Mouse (Mus musculus) thymus, postnatal 14 days (tissue): ENCODE results near the gene Fndc4.

Experiments used
- DNase-seq: peaks from one replicate; pipeline ENCODE4 v3.0.0; 2021

The Fndc4 gene

DNA sequence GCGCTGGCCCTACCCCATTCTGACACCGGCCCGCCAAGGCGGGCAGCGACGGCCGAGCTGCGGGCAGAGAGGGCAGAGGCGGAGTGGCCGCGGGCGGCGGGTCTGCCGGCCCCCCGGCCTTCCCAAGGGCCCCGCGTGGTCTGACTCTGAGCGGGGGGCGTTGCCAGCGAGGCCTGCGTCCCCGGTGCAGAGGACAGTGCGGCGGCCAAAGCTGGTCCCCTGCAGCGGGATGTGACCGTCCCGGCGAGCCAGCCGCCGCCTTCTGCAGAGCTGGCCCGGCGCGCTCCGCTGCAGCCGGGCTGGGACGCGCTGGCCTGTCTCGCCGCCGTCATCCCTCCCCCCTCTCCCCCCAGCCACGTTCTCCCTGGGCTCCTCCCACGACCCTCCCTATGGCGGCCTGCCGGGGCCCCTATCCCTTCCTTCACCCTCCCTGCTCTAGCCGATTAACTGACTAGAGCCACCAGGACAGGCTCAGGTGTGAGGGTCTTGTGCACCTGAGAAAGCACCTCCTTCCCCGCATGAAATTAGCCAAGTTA is at the start of gene Fndc4:
TSS of gene Fndc4 (minus strand) at position 475 of the 536 bp plus-strand sequence.
- no peak for DNase-seq

DNA sequence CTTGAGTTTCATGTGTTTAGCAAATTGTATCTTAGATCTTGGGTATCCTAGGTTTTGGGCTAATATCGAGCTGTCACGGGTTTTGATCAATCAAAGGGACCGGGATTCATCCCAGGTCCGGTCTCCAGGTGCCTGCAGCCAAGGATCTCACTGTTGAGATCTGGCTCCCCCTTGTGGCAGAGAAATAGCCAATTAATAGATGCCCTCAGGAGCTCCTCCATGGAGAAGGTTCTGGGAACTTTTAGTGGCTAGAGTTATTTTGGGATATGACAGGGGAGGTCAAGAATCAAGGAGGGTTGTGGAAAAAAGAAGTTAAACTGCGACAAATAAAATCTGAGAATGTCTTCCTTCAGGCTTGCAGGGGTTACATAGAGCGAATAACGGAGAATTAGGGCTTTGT is 32.4 kb upstream of the Fndc4 start:
- peak; percentile 61 for DNase-seq

DNA sequence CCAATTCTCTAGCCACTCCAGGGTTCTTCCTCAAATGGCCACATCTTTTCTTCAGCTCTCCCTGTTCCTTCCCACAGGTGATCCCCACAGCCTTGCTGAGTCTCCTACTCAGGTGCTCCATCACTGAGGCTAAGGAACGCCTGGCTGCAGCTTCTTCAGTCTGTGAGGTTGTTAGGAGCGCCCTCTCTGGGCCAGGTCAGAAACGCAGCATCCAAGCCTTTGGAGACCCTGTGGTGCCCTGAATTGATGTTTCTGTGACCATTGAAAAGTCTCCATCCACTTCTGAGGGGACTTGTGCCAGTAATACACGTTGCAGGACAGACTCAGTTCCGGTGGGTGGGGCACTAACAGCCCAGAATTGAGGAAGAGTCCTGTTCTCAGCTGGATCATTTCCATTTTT is 31.0 kb upstream of the Fndc4 start:
- peak; percentile 30 for DNase-seq

DNA sequence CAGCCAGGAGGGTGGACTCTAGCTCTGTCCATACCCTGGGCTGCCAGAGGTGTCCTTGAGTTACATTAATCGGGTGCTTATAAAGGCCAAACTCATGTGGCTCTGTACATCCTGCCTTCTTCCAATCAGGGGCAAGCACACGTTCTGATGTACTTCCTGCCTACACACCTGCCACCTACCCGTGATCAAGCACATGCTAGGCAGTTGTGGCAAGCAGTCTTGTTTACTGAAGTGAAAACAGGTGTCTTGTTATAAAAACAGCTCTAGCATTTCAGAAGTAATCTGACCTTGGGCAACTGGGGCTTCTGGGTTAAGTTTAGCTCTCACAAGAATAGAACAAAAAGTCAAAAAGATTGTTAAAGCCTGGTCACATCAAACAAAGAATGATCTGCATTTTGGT is 28.2 kb upstream of the Fndc4 start:
- DNase-seq = no peak

DNA sequence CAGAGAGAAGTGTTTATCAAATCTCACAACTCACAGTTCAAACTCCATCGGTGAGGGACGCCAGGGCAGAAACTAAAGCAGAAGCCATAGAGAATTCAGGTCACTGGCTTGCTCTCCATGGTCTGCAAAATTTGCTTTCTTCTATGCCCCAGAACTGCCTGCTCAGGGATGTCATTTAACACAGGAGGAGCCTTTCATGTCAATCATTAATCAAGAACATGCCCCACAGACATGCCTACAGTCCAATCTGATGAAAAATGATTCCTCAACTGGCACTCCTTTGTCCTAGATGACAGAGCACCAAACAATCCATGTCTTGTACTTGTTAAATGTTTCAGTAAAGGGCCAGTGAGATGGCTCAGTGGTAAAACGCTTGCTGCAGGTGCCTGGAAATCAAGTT is 26.9 kb upstream of the Fndc4 start:
- DNase-seq = no peak

DNA sequence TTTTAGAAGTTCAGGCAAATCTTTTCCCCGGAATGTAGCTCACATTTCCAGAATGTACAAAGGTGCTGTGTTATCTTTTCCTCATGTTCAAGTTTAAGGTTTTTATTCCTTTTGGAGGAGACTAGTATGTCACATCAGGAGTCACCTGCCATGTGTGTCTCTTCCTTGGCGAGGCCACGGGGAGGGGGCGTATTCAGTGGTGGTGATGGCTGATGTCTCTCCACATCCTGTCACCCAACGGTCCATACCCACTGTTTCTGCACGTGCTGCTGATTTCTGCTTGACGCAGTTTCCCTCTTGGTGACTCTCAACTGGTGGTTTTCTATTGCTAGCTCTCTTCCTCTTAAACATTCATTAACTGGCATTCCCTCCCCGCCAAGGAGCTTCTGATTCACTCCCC is 16.9 kb upstream of the Fndc4 start:
- DNase-seq = peak; percentile 57

DNA sequence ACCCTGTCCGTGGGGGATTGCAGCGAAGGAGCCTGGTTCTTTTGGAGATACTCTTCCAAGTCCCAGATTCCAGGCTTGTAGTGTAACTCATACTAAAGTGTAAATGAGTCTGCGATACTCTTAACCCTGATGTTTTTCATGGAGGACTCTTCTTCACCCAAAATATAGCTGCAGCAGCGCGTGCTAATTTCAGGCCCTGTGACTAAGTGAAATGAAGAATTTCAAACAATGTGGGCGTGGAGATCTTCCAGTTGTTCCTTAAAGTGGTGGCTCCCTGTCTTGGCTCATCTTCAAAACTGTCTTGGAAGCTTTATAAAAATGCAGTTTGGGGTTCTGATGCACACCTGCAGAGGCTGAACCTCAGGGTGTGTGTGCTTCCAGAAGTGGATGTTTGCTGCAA is 7.2 kb upstream of the Fndc4 start:
- DNase-seq = no peak

DNA sequence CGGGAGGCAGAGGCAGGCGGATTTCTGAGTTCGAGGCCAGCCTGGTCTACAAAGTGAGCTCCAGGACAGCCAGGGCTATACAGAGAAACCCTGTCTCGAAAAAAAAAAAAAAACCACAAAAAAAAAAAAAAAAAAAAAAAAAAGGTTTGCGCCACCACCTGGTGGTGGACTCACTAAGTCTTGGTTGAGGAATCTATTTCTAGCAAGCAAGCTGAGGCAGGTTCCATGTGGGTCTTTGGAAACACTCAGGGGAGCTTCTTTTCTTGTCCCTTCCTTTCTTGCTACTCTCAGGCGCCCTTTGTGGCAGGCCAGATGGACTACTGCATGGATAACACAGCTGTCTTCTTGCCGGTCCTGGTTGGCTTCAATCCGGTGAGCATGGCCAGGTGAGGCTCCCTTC is 6.0 kb upstream of the Fndc4 start:
- DNase-seq = no peak

DNA sequence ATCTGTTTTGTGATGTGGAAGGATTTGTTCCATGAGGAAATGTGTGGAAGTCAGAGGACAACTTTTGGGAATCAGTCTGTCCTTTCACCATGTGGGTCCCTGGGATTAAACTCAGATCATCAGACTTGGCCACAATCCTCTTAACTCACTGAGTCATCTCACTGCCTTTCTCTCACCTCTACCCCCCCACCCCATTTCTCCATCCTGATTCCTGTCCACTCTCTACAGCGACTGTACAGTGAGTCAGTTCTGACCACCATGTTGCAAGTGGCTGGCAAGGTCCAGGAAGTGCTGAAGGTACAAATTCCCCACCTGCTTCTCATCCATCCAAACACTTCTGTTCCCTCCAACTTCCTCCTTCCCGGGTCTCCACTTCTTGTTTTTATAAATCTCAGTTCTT is 2.6 kb upstream of the Fndc4 start:
- no peak for DNase-seq

DNA sequence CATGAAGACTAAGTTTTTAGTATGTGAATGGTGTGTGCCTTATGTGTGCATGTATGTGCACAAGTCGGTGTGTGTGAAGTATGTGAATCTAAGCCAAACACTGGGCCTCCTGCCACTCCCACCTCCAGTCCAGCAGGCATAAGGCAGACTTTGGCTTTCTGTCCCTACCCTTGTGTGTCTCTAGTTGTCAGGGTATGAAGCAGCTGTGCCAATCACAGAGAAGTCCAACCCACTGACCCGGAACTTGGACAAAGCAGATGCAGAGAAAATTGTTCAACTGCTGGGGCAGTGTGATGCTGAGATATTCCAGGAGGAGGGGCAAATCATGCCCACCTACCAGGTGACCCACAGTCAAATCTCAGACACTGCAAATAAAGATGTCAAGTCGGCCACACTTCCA is 2.1 kb upstream of the Fndc4 start:
- no peak for DNase-seq

DNA sequence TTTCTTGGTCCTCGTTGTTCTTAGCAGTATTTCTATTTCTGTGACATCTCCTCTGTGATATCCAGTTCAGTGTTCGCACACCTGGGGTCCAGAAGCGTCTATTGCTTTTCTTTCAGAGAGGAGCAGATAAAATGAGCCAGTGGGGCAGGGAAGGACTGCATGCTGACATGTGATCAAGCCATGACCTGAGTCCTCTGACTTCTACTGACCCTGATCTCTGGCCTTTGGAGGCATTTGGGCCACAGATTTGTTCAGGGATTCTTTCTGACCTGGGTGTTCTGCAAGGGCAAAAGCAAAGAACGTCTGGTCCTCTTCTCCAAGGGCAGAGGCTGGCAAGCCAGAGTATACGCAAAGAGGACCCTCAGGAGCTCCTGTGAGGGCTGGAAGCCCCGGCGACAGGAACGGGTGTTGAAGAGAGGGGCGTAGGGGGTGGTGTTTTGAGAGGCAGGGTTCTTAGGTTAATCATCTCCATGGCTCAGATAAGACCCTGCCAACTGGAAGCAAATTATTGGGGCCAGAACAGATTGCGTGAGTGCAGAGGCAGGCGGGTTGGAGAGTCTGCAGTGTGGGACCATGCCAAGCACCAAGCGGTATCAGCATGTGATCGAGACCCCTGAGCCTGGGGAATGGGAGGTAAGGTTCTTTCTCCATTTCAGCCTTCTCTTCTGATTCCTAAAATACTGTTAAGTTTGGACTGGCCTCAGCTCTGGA is 1.3 kb upstream of the Fndc4 start, which contains the start of gene Gckr:
TSS of gene Gckr (plus strand) at position 397 of the 711 bp plus-strand sequence.
- DNase-seq = no peak

DNA sequence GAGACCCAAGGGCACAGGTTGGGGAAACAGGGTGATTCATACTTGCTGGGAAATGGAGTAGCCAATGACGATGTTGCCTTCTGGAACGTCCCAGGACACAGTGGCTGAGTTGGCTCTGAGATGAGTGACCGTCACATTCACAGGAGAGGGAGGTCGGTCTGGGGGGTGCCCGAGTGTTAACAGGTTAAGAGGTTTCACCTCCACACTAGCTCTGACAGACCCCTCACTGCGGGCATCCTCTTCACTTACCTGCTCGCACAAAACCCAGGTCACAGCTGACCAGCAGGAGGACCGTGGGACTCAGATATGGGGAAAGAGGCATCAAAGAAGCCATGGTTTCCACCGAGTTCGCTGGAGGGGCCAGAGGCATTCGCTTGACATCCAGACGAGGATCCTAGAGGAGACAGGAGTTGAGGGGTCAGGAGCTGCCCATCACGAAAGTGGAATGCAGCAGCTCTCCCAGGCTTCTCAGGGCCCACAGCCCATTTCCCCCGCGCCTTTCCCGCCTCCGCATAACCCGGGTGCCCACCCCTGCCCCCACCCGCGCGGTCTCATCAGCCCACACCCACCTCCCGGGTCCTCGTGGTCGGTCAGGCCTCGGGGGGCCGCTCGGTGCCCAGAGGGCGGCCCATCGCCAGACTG is 795 bp downstream of the Fndc4 start:
- no peak for DNase-seq

DNA sequence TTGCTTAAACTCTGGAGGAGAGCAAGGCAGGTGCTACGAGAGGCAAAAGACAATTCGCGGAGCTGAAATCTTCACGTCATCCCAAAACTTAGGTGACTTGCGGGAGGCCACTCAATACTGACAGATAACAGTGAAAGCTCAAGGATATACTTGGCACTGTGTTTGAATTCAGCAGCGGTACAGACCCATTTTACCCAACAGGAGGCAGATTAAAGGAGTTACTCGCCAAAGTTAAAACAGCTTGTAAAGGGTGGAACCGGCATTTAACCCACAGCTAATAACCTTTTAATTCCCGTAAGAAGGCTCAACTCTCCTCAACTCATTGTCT is 4.6 kb downstream of the Fndc4 start:
- DNase-seq = no peak

DNA sequence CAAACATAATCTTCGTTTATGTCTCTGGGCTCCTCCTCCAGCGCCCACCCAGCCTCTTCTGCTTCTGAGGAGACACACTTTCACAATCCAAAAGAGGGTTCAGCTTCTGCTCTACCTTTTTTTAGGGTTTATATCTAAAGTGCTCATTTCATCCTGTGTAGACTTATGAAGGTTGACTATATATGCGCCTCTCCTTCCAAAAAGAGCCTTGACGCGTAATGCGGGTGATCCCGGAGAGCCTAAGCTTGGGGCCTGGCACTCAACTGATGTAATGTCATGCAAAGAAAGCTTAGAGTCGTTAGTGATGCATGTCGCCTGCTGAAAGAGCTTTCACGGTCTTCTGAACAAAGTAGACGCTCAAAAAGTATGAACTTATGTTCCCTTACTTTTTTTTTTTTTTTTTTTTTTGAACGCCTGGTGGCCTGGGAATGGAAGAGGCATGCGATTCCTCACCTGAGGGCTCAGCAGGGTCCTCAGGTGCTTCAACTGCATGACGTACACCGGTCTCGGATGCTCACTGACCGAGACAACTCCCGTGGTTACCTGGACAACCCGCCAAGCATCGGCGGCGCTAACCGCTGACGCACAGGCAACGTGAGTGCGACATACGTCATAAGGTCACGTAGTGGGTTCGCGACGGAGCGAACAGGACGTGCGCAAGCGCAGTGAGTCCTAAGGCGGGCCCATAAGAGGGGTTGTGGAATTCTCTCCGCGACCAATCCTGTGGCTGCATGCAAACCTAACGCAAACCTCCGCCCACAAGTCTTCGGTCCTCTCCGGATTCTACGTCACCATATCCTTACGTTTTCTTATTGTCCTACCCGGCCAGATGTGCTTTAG is 5.1 kb downstream of the Fndc4 start, which contains the start of gene Ift172:
TSS of gene Ift172 (minus strand) at position 596 of the 840 bp plus-strand sequence.
- peak; percentile 96 for DNase-seq

DNA sequence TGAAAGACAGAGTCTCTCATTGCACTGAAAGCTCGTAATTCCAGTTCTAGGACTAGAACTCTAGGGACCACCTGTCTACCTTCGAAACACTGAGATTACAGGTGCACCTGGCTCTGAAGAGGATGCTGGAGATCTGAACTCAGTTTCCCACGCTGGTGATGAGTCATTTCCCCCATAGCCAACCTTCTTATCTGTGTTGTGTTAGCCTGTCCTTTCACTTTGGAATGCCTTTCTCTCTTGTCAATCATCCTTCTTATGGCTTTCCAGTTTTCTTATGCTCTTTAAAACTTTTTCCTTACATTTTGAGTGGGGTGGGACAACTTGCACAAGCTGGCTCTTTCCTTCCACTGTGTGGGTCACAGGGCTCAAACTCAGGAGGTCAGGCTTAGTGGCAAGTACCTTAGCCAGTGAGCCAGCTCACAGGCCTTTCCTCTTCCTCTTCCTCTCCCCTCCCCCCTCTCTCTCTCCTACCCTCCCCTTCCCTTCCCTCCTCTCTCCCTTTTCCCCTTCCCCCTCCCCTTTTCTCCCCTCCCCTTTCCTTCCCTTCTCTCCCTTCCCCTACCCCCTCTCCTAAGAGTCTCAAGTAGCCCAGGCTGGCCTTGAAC is 6.2 kb downstream of the Fndc4 start:
- DNase-seq = no peak

DNA sequence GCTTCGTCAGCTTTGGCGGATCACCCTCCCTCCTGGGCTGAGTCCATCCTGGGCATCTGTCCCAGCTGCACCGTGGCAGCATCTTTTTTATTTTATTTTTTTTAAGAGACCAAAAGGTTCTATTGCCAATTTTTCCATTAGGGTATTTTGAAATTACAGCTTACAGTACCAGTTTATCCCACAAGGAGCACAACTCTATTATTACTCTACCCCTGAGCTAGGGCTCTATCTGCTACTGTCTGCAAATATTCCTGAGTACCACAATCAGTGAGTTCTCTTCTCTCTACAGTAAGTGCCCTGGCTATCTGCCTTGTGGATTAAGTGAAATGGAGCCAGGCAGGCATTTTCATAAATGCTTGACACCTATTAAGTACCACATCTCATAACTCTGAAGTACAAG is 7.2 kb downstream of the Fndc4 start:
- DNase-seq = no peak

DNA sequence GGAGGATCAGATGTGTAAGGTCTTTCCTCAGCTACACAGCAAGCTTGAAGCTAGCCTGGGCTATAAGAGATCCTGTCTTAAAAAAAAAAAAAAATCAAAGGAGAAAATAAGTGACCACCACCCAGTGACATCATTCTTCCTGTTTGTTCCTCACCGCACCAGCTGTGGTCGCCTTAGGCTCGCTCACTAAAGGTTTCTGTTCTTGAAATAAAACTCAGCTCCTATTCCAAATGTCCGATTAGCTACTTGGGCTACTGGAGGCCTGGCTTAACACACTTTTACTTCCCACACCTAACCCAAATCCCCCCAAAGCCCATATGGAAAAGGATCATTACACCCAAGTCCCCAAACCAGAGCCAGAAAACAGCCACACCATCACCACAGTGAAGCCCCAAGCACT is 7.7 kb downstream of the Fndc4 start:
- DNase-seq = no peak

DNA sequence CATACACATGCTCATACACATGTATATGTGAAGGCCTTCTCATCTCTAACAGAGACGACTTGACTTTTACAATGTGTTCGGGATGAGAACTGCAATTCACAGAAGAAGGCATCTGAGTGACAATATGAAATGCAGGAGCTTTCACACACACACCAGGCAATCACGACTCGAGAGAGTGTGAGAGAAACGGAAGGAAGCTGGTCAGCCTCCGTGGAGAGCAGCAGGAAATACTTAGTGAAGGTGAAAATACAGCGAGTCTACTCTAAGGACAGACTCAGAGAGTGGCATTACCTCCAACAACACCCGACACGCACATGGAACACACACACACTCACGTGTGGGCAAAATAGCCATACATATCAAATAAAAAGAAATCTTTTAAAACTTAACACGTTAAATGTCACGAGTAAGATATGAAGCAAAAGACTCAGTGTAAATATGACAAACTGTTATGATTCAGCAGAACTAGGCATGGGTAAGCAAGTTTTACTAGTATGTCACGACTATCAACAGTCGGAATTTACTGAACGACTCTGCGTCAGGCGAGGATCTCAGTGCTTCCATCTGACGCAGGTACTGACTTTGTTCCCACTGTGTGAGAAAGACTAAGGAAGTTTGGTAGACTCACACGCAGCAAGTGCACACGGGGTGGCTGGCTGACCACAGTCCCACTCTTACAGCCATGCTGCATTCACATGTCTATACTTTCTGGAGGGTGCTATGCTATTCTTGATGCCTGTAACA is 16.5 kb downstream of the Fndc4 start:
- DNase-seq = no peak

DNA sequence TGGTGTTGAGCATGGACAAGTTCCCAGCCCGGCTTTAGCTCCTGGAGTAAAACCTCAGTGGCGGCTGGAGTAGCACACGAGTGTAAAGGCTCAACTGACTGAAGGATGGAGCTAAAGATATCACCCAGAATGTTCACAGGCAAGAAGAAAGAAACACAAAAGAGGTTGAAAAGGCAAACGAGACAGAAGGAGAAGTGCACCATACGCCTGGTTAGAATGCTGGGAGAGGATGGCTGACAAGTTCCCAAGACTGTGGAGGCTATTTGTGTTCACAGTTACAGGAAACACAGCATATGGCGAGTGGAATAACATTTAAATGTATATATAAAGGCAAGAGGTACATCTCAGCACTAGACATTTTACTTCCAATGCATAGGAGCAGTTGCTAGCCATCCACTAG is 22.9 kb downstream of the Fndc4 start:
- no peak for DNase-seq

DNA sequence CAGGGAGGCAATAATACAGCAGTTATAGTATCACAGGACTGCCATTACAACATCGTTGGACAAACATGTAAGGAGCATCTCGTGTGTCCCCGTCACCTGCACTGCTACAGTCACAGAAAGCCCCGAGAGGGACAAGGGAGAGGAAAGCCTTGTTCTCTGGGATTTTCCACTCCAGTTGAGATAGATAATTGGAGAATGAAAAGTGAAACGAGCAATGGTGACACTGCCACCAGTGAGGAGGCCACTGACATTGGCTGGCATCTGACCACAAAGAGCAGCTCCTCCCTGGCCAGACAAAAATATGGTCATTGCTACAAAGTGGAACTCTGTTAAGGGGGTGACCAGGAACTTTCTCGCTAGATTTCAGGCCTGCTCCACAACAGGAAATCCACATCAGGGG is 28.2 kb downstream of the Fndc4 start:
- DNase-seq = no peak

DNA sequence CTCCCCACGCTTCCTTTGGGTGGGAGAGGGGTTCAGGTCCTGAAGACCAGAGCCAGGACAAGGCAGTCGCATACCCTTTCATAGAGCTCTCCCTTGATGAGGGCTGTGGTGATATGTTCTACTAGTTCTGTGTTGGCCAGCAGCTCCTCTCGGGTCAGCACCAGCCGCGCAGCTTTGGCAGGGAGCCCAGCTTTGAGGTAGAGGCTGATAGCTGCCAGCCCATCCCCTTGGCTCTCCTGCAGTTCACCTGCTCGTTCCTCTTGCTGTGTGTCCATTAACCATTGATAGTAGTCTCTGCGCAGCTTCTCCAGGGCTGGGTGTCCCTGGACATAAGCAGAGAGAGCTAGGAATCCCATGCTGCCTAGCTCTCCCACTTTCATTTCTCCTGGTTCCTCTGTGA is 29.8 kb downstream of the Fndc4 start:
- DNase-seq = no peak

DNA sequence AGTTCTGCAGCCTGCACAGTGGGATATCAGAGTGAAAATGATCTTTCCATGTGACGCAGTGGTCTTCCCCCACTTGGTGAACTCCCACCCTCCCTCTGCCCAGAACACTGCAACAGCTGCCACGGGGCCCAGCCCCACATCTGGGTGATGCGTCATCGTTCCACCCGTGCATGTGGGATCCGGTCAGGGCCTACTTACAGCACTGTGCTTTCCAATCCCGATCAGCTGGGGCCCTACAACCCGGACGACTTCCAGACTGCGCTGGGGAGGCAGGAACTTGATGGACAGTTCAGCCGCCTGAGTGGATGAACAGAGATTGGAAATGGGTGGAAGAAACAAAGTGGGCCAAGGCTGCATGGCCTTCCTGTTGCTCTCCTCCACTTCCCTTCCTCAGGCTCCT is 38.3 kb downstream of the Fndc4 start:
- DNase-seq = no peak

DNA sequence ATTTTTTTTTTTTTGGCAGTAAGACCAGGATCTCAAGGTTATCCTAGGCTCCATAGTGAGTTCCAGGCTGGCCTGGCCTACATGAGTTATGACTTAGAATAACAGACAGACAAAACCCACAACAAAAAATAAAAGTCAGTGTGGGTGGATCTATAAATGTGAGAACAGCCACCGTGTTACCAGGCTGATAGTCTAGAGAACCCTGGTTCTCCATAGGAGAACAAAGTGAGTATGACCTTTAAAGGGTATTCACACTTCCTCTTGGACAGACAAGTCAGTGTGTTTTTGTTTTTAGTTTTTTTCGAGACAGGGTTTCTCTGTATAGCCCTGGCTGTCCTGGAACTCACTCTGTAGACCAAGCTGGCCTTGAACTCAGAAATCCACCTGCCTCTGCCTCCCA is 39.9 kb downstream of the Fndc4 start:
- DNase-seq = no peak
